Mouse (Mus musculus) heart, embryonic 10.5 days (tissue): Measurements from ENCODE around the gene Lnpep. TPM values are rescaled to one million over a fixed set of nuclear protein-coding genes. Genes with fewer than 3 reads are reported as not detected.
A peak's percentile ranks its signal among the peaks of the same experiment; 100 is the strongest.

Source experiments
- DNase-seq: peaks from one replicate; pipeline ENCODE4 v3.0.0-alpha.2; 2017; ENCODE audit warnings: low spot score
- H3K27ac ChIP-seq: fragments of 300-500 bp; sonication (generic); 2 replicates; pipeline ENCODE4 v1.5.1; 2016; ENCODE audit warnings: mild to moderate bottlenecking
- H3K27me3 ChIP-seq: fragments of 300-500 bp; sonication (generic); 2 replicates; pipeline ENCODE4 v1.6.1; 2016; ENCODE audit warnings: mild to moderate bottlenecking; ENCODE audit not compliant: poor library complexity, insufficient read depth, severe bottlenecking
- H3K36me3 ChIP-seq: fragments of 300-500 bp; sonication (generic); 2 replicates; pipeline ENCODE4 v1.6.1; 2016; ENCODE audit warnings: mild to moderate bottlenecking, moderate library complexity
- H3K4me1 ChIP-seq: fragments of 300-500 bp; sonication (generic); 2 replicates; pipeline ENCODE4 v1.6.1; 2016; ENCODE audit warnings: mild to moderate bottlenecking
- H3K4me3 ChIP-seq: fragments of 300-500 bp; sonication (generic); 2 replicates; pipeline ENCODE4 v1.5.1; 2016; ENCODE audit warnings: mild to moderate bottlenecking, moderate library complexity
- H3K9me3 ChIP-seq: fragments of 300-500 bp; sonication (generic); 2 replicates; pipeline ENCODE4 v1.6.1; 2016; ENCODE audit warnings: mild to moderate bottlenecking, moderate library complexity
- WGBS: fragments of 180-500 bp; shearing (Covaris S2); methylation state at CpG from one replicate; pipeline ENCODE4 v1.1.7; 2016; 5-methylcytosine and 5-hydroxymethylcytosine counted together
- polyA plus RNA-seq: library from polyadenylated mRNA; unstranded; fragments of >200 nt; fragmentation: Nextera tagmentation; extraction: Ambion mirVana; gene quantifications from 2 replicates; pipeline ENCODE4 v1.2.1, GENCODE M21; 2016

Lnpep gene
- polyA plus RNA-seq, 1 experiment from 2014 or later: 8.7 TPM

DNA sequence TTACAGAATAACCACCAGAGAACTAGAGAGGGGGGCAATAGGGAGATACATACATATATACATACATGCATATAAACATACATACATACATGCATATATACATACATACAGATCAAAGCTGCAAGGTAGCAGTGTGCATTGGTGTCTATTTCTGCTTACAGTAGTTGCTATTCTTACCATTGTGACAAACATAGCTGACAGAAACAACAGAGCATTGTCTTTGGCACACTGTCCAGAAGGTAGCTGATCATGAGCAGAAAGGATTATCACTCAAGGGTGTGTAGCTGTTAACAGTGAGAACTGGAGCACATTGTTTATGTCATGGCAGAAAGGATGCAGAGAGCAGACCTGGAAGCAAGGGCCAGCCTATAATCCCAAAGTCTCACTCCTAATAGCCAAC, 22.1 kb downstream of the Lnpep start:
- Histone ChIP-seq H3K27me3 (no peaks in the 10 kb centered on the region), H3K27ac (no peak overlapping the region), H3K4me1 (peaks cover 20% of the 10 kb centered on the region; the same call in 1 of the 2 replicates), H3K9me3 (no peaks in the 10 kb centered on the region), H3K4me3 (no peak overlapping the region), H3K36me3 (no peaks in the 10 kb centered on the region)
- no peak for DNase-seq

DNA sequence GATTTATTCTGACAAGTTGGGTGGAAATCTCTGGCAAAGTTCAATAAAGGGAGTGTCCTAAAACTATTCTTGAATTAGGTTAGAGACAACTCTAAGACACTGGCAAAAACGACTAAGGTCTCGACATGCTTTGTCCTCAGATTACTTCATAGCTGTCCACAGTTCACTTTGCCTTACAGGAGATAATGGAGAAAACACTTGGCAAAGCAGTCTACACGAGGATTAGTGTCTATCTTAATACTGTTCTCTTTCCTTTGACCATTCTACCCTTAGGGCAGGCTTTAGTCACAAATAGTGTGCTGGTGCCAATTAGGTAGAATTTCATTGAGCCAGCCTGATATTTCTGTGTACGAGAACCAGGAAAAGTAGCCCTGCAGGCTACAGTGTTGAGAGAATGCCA, 22.5 kb downstream of the Lnpep start:
- no peak overlapping the region for H3K4me3 ChIP-seq
- H3K4me1 ChIP-seq: peaks cover 20% of the 10 kb centered on the region; the same call in 1 of the 2 replicates
- WGBS: 40% methylated on average over 4 of the region's 4 CpGs
- no peaks in the 10 kb centered on the region for H3K9me3 ChIP-seq
- H3K36me3 ChIP-seq: no peaks in the 10 kb centered on the region
- H3K27ac ChIP-seq: no peak overlapping the region
- no peak for DNase-seq
- no peaks in the 10 kb centered on the region for H3K27me3 ChIP-seq

GRCm38 (mm10) chr17:17600804-17601252, 24.0 kb downstream of the Lnpep start:
- DNase-seq: no peak
- Histone ChIP-seq H3K27ac (no peak overlapping the region), H3K4me3 (no peak overlapping the region), H3K9me3 (no peaks in the 10 kb centered on the region), H3K36me3 (no peaks in the 10 kb centered on the region), H3K27me3 (no peaks in the 10 kb centered on the region), H3K4me1 (peaks cover 20% of the 10 kb centered on the region; the same call in 1 of the 2 replicates)
- WGBS: 72% methylated on average over 3 of the region's 3 CpGs

DNA sequence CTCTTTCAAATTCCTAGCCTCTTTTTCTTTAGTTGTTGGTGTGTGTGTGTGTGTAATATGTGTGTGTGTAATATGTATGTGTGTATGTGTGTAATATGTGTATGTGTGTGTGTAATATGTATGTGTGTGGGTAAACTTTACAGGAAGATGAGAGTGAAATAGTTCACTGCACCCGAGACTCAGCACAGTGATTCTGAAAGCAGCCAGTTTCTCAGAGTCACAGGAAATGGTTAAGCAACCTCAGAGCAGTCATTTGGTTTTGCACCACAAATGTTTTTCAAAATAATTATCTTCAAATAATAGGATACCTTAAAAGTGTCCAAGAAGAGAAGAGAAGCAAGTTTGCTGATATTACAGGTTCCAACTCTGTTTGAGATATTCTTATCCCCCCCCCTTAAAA, 24.8 kb downstream of the Lnpep start:
- no peaks in the 10 kb centered on the region for H3K27me3 ChIP-seq

DNA sequence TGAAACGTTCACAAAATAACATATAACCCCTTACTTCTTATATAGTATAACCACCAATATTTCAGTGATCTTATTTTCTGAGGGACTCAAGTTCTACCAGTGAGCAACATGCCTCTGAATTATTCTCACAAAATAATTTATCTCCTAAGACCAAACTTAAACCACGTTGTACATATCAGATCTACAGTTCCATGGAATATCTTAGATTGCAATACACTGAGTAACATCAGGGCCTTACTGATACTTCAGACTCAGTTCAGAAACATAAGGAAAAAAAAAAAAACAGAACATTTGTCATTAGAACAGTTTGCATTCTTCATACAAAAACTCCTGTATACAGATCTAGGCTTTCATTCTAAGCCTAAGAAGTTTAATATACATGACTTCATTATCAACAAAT, 26.5 kb downstream of the Lnpep start:
- Histone ChIP-seq H3K27me3 (no peaks in the 10 kb centered on the region), H3K4me1 (peaks cover 16% of the 10 kb centered on the region; the same call in 1 of the 2 replicates), H3K4me3 (no peak overlapping the region), H3K36me3 (no peaks in the 10 kb centered on the region), H3K27ac (no peak overlapping the region), H3K9me3 (no peaks in the 10 kb centered on the region)
- WGBS: 94% methylated on average over 2 of the region's 2 CpGs
- DNase-seq: no peak

More for the DNA sequence above, 24.8 kb downstream of the Lnpep start:
- H3K9me3 ChIP-seq: no peaks in the 10 kb centered on the region
- H3K27ac ChIP-seq: no peak overlapping the region
- H3K4me3 ChIP-seq: no peak overlapping the region
- WGBS: 75% methylated on average over 1 of the region's 1 CpGs
- no peaks in the 10 kb centered on the region for H3K36me3 ChIP-seq
- H3K4me1 ChIP-seq: peaks cover 20% of the 10 kb centered on the region; the same call in 1 of the 2 replicates
- DNase-seq: no peak

DNA sequence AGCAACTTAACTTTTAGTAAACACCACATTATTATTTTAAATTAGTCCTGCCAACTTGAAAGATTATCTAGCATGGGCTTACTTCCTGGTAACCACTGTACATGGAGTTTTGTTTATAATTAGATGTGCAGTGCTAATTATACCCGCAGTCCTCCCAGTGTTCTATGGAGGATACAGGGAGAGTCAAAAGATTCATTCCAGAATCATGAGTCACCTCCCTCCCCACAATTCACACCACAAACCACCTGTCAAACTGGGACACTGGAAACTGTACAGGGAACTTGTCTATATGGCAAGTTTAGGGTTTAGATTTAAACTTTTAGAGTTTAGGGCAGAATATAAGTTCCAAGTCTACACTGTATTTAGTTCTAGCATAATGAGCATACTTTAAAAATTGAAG, 31.9 kb downstream of the Lnpep start:
- no peak for DNase-seq

DNA sequence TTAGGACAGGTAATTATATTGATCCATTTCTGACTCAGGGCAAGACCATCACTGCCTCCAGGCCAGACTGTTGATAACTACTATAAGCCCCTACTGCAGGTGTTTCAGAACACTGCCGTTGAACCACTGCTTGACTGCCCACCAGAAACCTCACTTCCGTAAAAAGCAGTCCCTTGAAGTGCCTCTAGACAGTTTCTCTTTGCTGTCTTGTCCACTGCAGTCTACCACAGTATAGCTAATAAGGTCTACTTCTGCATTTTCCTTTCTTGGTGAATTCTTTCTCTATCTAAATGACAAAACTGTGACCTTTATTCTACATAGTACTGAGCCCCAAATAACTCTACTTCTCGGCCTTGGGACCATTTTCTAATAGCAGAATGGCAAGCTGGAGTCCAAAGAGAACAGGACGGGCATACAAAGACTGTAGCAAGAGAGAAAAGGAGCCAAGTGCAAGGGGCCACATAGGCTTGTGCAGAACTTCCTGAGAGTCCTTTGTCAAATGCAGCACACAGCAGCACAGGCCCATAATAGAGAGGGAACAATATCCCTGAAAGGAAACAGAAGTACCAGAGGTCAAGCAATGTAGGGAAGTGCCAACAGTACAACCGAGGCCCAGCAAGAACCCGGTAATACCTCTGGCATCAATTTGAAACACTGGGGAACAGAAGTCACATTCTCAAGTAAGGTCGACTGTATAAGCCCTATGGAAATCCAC, 37.4 kb downstream of the Lnpep start:
- Histone ChIP-seq H3K36me3 (no peaks in the 10 kb centered on the region; the same call in 1 of the 2 replicates), H3K27me3 (no peaks in the 10 kb centered on the region), H3K27ac (no peak overlapping the region), H3K9me3 (no peaks in the 10 kb centered on the region), H3K4me3 (no peak overlapping the region), H3K4me1 (0 out of 2 replicates have a peak, but pooled peaks cover 3% of the 10 kb centered on the region)
- 79% methylated on average over 7 of the region's 7 CpGs for WGBS
- no peak for DNase-seq

More for the DNA sequence above, 31.9 kb downstream of the Lnpep start:
- no peaks in the 10 kb centered on the region; the same call in 1 of the 2 replicates for H3K36me3 ChIP-seq
- no peaks in the 10 kb centered on the region for H3K27me3 ChIP-seq
- WGBS: 34% methylated on average over 1 of the region's 1 CpGs
- H3K9me3 ChIP-seq: no peaks in the 10 kb centered on the region
- 0 out of 2 replicates have a peak overlapping the region, but pooled peaks have one; percentile 16 for H3K27ac ChIP-seq
- H3K4me1 ChIP-seq: no peaks in the 10 kb centered on the region
- no peak overlapping the region for H3K4me3 ChIP-seq

DNA sequence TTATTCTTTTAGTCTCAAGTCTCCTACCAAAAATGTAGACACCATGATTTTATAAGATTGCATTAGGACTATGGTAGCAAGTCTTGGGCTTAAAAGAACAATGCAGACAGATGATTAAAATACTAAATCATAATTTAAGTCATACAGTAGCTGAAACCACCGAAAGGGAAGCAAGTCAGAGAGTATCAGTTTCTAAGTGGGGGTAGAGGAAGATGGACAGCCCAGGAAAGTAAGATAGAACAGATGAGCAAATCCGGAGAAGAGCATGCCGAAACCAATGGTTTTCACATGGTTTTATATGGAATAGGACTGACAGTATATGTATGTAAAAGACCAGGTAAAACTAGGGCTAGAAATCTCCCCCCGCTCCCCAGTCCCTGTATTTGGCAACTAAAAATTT, 39.7 kb downstream of the Lnpep start:
- 94% methylated on average over 4 of the region's 4 CpGs for WGBS
- Histone ChIP-seq H3K9me3 (no peaks in the 10 kb centered on the region), H3K4me3 (no peak overlapping the region), H3K27ac (no peak overlapping the region), H3K36me3 (no peaks in the 10 kb centered on the region), H3K4me1 (0 out of 2 replicates have a peak, but pooled peaks cover 5% of the 10 kb centered on the region), H3K27me3 (no peaks in the 10 kb centered on the region)
- no peak for DNase-seq

GRCm38 (mm10) chr17:17583896-17584295, 41.0 kb downstream of the Lnpep start:
- H3K27me3 ChIP-seq: no peaks in the 10 kb centered on the region
- H3K4me3 ChIP-seq: no peak overlapping the region
- 0 out of 2 replicates have a peak, but pooled peaks cover 5% of the 10 kb centered on the region for H3K4me1 ChIP-seq
- H3K27ac ChIP-seq: no peak overlapping the region
- peaks cover 2% of the 10 kb centered on the region for H3K36me3 ChIP-seq
- no peak for DNase-seq
- 56% methylated on average over 2 of the region's 2 CpGs for WGBS
- H3K9me3 ChIP-seq: no peaks in the 10 kb centered on the region

DNA sequence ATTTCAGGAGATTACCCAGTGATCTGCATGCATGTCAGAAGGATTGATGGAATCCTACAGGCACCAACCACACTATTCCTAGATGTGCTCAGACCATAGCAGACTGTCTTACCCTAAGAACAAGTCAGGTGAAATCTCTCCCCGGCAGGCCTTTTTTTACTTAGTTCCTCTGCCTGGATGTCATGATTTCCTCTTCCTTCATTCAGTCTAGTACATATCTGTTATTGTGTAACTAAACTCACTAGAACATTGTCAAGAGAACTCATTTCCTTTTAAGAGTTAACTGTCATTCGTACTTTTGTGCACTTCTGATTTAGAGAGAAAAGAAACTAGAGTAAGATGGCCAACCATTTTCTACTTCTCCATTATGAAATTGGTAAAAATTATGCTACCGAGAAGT, 43.6 kb downstream of the Lnpep start:
- 85% methylated on average over 3 of the region's 3 CpGs for WGBS
- H3K4me3 ChIP-seq: no peak overlapping the region
- no peaks in the 10 kb centered on the region for H3K27me3 ChIP-seq
- no peak overlapping the region for H3K27ac ChIP-seq
- no peak for DNase-seq
- peaks cover 6% of the 10 kb centered on the region for H3K36me3 ChIP-seq
- no peaks in the 10 kb centered on the region for H3K9me3 ChIP-seq
- 0 out of 2 replicates have a peak, but pooled peaks cover 5% of the 10 kb centered on the region for H3K4me1 ChIP-seq

GRCm38 (mm10) chr17:17576399-17576798, 48.5 kb downstream of the Lnpep start:
- H3K9me3 ChIP-seq: no peaks in the 10 kb centered on the region
- H3K27ac ChIP-seq: no peak overlapping the region
- 93% methylated on average over 9 of the region's 9 CpGs for whole genome bisulfite sequencing
- peaks cover 39% of the 10 kb centered on the region for H3K36me3 ChIP-seq
- no peak overlapping the region for H3K4me3 ChIP-seq
- H3K27me3 ChIP-seq: no peaks in the 10 kb centered on the region
- no peak for DNase-seq
- H3K4me1 ChIP-seq: no peaks in the 10 kb centered on the region

- no peaks in the 10 kb centered on the region for H3K4me1 ChIP-seq
- no peak for DNase-seq
- H3K4me3 ChIP-seq: no peak overlapping the region
- peaks cover 27% of the 10 kb centered on the region; the same call in 1 of the 2 replicates for H3K36me3 ChIP-seq
- WGBS: 53% methylated on average over 3 of the region's 3 CpGs
- H3K9me3 ChIP-seq: no peaks in the 10 kb centered on the region
- H3K27me3 ChIP-seq: no peaks in the 10 kb centered on the region
- H3K27ac ChIP-seq: no peak overlapping the region
Measured at GRCm38 (mm10) chr17:17567071-17567470, 57.8 kb downstream of the Lnpep start.

- peaks cover 16% of the 10 kb centered on the region; the same call in 1 of the 2 replicates for H3K36me3 ChIP-seq
- no peaks in the 10 kb centered on the region for H3K4me1 ChIP-seq
- H3K4me3 ChIP-seq: no peak overlapping the region
- no peaks in the 10 kb centered on the region for H3K9me3 ChIP-seq
- no peak overlapping the region for H3K27ac ChIP-seq
- no peaks in the 10 kb centered on the region for H3K27me3 ChIP-seq
- WGBS: 89% methylated on average over 3 of the region's 3 CpGs
- no peak for DNase-seq
Measured at GRCm38 (mm10) chr17:17548958-17549357, 75.9 kb downstream of the Lnpep start.
